Mouse (Mus musculus) G1E-ER4 (cell line): ENCODE results near the gene Iqsec1. TPM values are rescaled to one million over a fixed set of nuclear protein-coding genes. Genes with fewer than 3 reads are reported as not detected.

Experiments used
- GATA1 ChIP-seq: IDR thresholded peaks from one replicate; pipeline ENCODE4 v1.8.0; 2012; ENCODE audit warnings: low read length, inconsistent platforms
- polyA plus RNA-seq: library from polyadenylated mRNA; stranded (reverse); fragments of >175 nt; gene quantifications from 2 replicates; pipeline ENCODE4 v1.2.3, GENCODE M21; 2012

Iqsec1 gene
- polyA plus RNA-seq, 1 experiment: 43.4 TPM

DNA sequence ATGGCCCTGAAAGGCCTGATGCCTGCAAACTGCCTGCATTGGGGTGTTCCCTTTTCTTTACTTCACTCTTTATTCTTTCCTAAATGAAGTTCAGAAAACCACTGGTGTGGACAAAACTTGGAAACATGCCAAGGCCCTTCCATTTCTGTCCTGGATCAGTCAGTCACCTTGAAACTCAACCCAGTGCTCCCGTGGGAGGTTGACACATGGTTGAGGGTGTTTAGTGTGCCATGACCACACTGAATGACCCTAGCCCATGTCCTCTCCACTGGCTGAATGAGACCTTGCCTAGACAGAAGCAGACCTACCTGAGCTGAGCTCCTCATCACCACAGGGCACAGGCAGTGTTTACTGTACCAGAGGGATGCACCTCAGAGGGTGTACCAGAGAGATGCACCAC lies 103.9 kb downstream of the Iqsec1 start:
- TF ChIP-seq GATA1: no peak

DNA sequence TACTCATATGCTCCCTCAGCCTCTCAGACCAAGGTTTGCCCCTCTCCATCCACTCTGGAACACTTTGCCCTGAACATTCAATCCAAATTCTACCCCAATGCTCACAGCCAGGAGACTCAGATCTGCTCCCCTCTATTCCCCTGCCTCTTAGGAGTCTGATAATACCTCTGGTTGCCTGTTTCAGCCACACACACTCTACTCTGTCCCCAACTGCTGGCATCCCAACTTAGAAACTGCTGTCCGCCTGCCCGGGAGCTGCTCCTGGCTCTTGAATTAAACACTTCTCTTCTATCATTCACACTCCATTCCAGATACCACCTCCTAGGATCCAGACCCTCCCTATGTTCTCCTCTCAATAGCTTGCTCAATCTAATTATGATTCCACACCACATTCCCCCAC lies 107.5 kb downstream of the Iqsec1 start:
- no peak for TF ChIP-seq GATA1

DNA sequence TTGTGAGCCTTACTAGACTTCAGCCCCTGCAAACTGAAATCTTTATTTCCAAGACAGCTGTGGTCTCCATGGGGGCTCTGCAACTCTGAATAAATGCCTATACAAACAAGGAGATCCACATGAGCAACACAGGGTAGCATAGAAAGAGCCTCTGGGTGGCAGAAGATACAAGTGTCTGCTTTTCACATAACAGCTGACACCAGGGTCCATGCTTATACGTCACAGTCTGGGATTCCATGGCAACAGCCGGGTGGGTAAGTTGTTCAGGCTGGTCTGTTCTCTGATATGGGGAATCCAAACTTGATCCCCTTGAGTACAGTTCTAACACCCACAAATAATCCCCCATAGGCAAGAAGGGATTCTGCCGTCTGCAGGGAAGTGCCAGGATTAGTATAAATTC lies 108.1 kb downstream of the Iqsec1 start:
- TF ChIP-seq GATA1: no peak

DNA sequence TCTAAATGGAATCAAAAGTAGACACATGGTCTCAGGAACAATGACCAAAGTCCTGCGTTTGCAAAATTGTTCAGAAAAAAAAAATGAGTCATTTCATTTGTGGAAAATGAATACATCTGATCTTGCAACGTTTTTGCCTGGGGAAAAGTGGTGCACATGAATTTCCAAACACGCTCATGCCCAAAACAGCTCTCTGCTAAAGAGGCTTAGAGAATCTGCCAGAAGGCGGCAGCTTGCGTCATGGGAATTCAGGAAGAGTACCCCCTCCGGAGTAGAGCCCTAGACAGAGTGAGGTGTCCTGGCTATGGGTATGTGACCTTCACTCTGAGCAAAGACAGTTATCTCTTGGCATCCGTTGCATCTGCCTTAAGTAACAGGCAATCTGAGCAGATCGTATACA lies 116.9 kb downstream of the Iqsec1 start:
- TF ChIP-seq GATA1: no peak

DNA sequence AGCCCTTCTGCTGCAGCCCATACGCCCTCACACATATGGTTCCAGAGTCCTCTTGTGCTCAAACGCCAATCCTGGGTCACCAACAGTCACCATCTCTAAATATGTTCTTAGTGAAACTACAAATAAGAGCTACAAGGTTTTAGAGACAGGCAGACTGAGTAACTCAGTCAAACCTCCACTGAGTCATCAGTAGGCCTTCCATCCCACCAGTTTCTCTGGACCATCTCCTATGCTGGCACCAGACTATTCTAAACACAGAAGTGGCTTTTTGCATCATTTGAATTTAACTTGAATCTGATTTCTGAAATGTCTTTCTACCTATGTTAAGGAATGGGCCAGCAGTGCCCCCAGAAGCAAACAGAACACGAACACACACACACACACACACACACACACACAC lies 120.5 kb downstream of the Iqsec1 start:
- TF ChIP-seq GATA1: no peak

DNA sequence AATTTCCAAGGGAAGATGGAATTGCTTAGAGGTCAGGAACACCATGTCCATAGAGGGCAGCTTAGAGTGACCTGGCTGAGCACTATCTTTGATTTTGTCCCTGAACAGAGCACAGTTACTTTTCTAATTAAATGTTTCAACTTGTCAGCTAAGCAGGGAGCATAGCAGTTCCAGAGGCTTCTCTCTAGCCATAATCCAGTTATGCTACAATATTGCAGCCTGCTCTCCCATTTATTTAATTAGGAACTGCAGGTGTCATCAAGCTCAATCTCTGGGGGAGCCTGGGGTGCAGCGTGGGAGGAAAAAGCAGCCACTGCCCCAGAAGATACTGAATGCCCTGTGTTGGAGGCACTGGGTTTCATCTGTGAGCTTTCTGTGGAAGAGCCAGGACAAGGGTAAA lies 127.1 kb downstream of the Iqsec1 start:
- no peak for TF ChIP-seq GATA1

DNA sequence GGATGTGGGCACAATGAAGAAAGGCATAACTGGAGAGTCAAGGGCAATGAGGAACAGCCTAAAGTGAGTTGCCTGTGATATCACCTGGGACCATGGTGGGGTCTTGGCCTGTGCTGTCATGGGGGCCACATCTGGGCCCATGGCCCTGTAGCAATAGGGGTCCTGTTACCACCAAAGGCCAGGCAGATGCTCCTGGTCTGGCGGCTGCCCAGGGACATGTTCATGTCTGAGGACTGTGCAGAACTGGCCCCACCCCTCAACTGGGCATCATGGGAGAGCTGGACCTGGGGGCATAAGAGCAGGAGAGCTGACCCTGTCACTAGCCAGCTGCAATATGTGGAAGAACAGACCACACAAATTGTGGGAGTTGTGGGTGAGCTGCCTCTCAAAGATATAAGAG lies 130.6 kb downstream of the Iqsec1 start:
- TF ChIP-seq GATA1: no peak

DNA sequence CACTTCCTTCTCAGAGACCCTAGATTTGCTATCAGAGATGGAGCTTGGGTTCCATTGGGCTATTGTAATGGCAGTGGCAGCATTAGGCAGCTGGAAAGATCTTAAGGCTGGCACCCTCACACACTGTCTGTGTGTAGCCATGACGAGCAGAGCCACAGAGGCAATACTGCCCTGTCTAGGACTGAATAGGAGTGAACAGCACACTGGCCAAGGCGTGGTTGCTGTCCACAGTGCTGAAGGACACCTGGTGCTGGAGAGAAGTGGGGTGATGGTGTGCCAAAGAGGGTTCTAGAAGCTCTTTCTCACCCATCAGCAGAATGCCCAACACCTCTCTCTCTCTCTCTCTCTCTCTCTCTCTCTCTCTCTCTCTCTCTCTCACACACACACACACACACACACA lies 136.1 kb downstream of the Iqsec1 start:
- no peak for TF ChIP-seq GATA1

DNA sequence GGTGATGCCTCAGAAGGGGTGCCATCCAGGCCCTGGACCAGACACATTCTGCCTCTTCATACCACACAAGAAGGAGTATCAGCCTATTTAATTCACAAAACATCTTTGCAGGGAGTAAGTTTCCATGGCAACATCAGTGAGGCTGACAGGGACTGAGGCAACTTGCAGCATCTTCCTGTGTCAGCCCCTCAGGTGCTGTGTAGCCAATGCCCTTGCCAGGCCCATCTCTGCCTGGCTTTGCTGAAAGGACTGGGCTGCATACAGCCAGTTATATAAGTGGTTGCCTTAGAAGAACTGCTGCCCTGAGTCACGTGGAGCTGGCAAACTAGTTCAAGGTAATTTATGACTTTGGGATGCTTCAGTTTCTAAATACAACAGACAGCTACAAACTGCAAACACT lies 140.4 kb downstream of the Iqsec1 start:
- TF ChIP-seq GATA1: no peak

DNA sequence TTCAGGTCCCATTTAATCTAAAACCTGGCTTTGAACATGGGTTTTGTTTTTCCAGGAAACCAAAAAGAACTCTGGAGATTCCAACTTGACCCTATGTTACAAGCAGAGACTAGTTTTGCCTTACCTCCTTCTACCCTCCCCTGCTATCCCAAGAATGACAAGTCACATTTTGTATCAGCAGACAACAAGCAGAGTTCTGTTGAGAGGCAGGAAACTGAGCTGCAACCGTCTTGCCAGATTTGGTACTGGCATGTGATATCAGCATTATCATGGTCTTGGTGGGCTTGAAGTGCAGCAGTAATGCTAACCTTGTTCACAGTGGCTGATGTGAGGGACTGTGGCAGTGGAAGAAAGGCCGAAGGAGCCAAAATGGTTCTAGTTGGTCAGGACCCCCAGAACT lies 141.0 kb downstream of the Iqsec1 start:
- no peak for TF ChIP-seq GATA1

DNA sequence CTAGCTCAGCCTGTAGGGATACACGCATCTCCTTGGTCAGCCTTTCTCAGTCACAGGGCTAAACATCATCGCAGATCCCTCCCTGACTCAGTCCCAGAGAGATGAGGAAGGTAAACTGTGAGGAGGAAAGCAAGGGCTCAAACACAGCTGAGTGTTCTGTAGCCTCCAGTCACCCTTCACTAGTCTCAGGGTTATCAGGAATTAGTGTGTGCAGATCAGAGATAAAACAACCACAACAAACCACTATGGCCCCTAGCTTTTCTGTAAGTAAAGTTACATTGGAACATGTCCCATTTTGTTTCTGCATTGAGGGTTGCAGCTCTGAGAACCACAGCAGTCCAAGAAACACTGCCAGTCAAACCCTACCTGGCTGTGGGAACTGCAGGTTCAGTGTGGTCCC lies 148.5 kb downstream of the Iqsec1 start:
- TF ChIP-seq GATA1: no peak

DNA sequence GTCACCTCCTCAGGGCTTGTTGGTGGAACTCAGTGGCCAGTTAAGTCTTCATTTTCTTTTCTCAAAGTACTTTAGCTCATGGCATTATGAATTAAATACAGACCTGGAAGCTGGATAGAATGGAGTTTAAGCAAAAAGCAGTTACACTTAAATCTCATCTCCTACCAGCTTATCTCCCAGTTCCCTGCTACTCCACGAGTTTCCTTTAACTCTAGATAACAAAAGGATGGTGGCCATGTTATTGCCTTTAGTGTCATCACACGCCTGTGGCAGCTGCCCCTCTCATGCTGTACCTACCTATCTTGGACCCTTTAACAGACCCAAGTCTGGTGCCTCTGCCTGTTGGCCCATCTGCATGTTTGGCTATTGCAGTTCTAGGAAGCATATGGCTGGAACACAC lies 151.7 kb downstream of the Iqsec1 start:
- TF ChIP-seq GATA1: no peak

DNA sequence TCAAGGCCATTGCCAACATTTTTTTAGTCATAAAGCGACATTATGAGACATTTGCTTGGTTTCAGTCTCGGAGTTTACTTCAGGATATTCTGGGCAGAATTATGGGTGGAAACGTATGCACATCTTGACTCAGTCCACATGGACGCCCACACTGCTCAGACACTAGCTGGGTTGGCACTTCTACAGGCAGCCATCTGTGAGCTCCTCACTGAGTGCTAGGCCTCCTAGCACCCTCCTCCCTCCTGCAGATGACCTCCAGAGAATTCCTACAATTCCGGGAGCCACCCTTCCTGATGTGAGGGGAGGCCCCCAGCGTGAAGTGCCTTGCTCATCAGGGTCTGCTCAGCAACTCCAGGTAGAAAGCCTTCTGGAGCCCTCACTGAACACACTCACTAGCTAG lies 158.9 kb downstream of the Iqsec1 start:
- no peak for TF ChIP-seq GATA1

DNA sequence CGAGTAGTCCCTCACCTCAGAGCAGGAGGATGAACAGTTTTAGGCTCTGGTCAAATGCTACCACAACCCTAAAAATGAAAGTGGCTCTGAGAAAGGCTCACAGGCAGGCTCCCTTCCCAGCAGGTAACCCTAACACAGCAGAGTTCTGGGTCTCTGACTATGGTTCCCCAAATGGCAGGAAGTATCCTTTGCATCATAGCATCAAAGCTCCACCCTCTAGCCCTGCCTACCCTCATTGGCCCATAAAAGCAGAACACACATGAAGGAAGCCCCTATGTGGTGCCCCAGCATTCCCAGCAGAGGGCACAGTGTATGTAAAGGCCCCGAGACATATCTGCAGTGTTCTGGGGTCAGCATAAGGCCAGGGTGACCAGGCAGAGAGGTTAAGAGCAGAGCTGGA lies 163.4 kb downstream of the Iqsec1 start:
- no peak for TF ChIP-seq GATA1

DNA sequence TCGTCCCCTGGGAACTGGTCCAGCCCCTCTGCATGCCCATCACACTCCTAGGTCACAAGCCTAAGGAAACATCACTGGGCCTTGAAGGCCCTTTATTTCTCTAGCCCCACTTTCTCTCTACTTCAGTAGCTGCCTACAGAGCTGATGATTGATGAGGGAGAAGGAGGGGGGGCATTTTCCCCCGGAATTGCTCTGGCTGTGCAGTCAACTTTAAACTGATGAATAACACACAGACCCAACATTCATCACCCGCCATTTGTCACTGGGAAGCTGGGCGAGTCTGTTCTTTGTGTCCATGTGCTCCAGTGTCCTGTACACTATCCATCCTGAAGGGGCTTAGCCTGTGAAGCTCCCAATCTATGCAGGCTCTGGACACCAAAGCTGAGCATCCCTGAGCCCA lies 165.2 kb downstream of the Iqsec1 start:
- no peak for TF ChIP-seq GATA1

DNA sequence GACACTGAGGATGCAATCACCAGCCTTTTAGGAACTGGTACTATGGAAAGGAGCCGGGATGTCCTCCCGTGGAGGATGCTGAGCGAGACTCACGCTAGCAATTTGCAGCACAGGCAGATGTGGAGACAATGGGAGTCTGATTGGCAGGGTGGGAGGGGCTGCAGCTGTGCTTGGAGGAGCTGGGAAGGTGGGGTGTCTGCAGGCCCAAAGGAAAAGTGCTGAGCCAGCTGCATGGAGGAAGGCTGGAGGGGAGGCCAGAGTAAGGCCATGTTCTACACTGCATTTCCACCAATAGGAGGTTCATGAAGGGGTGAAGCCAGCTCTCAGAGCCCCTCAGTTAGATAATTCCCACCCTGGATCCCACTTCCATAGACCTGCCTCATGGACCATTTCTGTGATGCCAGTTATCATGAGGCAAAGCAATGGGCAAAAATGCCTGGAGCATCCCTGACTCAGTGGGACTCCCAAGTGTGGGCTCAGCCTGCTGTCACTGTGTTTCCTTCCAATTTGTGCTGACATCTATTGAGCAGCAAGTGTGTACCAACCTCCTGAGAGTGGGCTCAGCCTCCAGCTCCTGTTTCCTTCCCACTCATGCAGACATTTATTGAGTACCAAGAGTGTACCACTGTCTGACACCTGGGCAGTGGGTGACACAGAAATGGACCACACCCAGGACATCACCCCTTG lies 166.4 kb downstream of the Iqsec1 start:
- no peak for TF ChIP-seq GATA1

DNA sequence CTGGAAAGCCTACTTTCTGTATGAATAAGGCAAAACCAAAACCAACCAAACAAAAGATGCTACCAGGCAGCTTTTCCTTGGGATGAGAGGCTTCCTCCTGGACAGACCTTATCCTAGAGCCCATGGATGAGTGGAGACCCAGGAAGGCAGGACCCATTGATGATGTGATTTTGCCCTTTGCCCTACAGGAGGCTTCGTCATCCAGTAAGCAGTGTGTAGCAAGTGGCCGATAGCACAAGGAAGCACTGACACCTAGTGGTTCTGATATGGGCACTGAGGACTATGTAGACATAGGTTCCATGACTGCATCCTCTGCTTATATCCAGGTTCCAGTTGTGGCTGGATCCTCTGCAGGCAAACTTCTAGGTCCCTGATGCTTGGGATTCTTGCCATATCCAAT lies 168.6 kb downstream of the Iqsec1 start:
- TF ChIP-seq GATA1: no peak

DNA sequence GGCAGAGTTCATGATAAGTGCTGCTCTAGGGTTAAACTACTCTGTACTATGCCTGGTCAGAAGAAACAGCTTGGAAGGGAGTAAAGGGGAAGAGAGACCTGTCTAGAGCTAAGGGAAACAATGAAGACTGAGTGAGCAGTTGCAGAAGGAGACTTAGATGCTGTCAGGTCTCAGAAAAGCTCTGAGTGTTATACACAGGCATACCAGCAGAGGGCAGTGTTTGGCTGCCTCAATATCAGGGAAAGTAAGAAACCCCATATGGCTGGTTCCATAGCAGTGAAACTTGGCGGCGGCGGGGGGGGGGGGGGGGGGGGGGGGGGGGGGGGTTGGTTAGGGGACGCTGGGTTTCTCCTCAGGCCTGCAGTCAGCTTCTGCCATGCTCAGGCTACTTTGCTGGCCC lies 169.5 kb downstream of the Iqsec1 start:
- no peak for TF ChIP-seq GATA1
